Mouse (Mus musculus) myocyte (in vitro differentiated cells): ENCODE data around the gene Tln2.

Experiments
- E2F4 ChIP-seq: IDR thresholded peaks from one replicate; pipeline ENCODE4 v1.6.1; 2011; ENCODE audit warnings: mild to moderate bottlenecking, control low read depth, moderate library complexity; ENCODE audit not compliant: insufficient read depth
- MAX ChIP-seq: IDR thresholded peaks from one replicate; pipeline ENCODE4 v1.6.1; 2011; ENCODE audit warnings: low read depth, mild to moderate bottlenecking, control low read depth
- POLR2A ChIP-seq: IDR thresholded peaks from one replicate; pipeline ENCODE4 v1.6.1; 2011; ENCODE audit warnings: low read depth, mild to moderate bottlenecking, control low read depth, moderate library complexity; ENCODE audit not compliant: insufficient read length
- REST ChIP-seq: IDR thresholded peaks from one replicate; pipeline ENCODE4 v1.6.1; 2011; ENCODE audit warnings: mild to moderate bottlenecking, control low read depth, moderate library complexity; ENCODE audit not compliant: insufficient read depth, insufficient read length
- TCF12 ChIP-seq: IDR thresholded peaks from one replicate; pipeline ENCODE4 v1.6.1; 2011; ENCODE audit warnings: mild to moderate bottlenecking, control low read depth; ENCODE audit not compliant: poor library complexity, insufficient read depth, severe bottlenecking
- USF1 ChIP-seq: IDR thresholded peaks from one replicate; pipeline ENCODE4 v1.6.1; 2011; ENCODE audit warnings: low read depth, mild to moderate bottlenecking, control low read depth, moderate library complexity

DNA sequence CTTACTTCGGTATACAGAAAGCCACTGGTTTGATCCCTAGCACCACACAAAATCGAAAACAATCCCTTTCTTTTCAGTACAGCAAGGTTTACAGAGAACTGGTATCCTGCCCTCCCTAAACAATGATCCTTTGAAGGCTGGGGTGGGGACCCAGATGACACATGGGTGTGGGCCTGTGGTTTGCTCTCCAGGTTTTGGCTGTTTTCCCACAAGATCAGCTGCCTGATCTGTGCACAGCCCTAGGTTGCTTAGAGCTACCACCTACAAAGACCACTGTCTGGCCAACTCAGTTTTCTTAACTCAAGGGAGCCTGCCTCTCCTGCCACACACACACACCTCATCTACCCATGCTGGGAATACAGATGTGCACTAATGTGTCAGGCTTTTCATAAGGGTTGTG is 257.9 kb downstream of the Tln2 start:
- TF ChIP-seq POLR2A: no peak
- no peak for TF ChIP-seq USF1
- TF ChIP-seq TCF12: no peak
- no peak for TF ChIP-seq E2F4
- TF ChIP-seq REST: no peak
- no peak for TF ChIP-seq MAX
